Mouse (Mus musculus) cerebellum, adult 2 months (tissue): Measurements from ENCODE around the gene Rpl18a. TPM values are rescaled to one million over a fixed set of nuclear protein-coding genes. Genes with fewer than 3 reads are reported as not detected.

Experiments used
- DNase-seq, 2 experiments: peaks; one replicate each; pipeline ENCODE4 v3.0.0; 2021
- H3K27ac ChIP-seq: fragments of 200-500 bp; 2 replicates; pipeline ENCODE4 v1.5.1; 2012; ENCODE audit warnings: low read length, control low read depth, inconsistent platforms; ENCODE audit not compliant: insufficient read depth
- H3K27me3 ChIP-seq: fragments of 200-500 bp; 2 replicates; pipeline ENCODE4 v1.6.1; 2012; ENCODE audit warnings: inconsistent platforms, mild to moderate bottlenecking, low read length, moderate library complexity; ENCODE audit not compliant: control insufficient read depth, insufficient read depth
- H3K4me1 ChIP-seq: fragments of 200-500 bp; 2 replicates; pipeline ENCODE4 v1.6.1; 2011; ENCODE audit warnings: low read length; ENCODE audit not compliant: control insufficient read depth, insufficient read depth
- H3K4me3 ChIP-seq: fragments of 200-500 bp; replicated peaks from 2 replicates; pipeline ENCODE3; 2011; ENCODE audit warnings: mild to moderate bottlenecking, low read depth, low read length, control low read depth; ENCODE audit not compliant: insufficient read depth
- CTCF ChIP-seq: fragments of 200-500 bp; IDR thresholded peaks from 2 replicates; pipeline ENCODE4 v1.5.1; 2011; ENCODE audit warnings: low read depth, mild to moderate bottlenecking, control low read depth, low read length, moderate library complexity, borderline replicate concordance; ENCODE audit not compliant: insufficient read depth
- POLR2A ChIP-seq: fragments of 200-500 bp; IDR thresholded peaks from 2 replicates; pipeline ENCODE4 v1.6.1; 2011; ENCODE audit warnings: low read length, control low read depth, borderline replicate concordance; ENCODE audit not compliant: insufficient read depth
- WGBS: fragments of 180-500 bp; shearing (Covaris S2); methylation state at CpG from one replicate; pipeline ENCODE4 v1.1.7; 2018; 5-methylcytosine and 5-hydroxymethylcytosine counted together
- polyA plus RNA-seq: library from polyadenylated mRNA; depleted of rRNA; stranded (reverse); fragments of >200 nt; gene quantifications from 2 replicates; pipeline ENCODE4 v1.2.3, GENCODE M21; 2012

Rpl18a gene
- polyA plus RNA-seq, 1 experiment = 1,510 TPM

GRCm38 (mm10) chr8:70894385-70894720 is 2.9 kb downstream of the Rpl18a start:
- WGBS = 70% methylated on average over 2 of the region's 2 CpGs
- Histone ChIP-seq H3K27ac (no peak overlapping the region), H3K4me3 (no peak overlapping the region), H3K27me3 (no peaks in the 10 kb centered on the region), H3K4me1 (0 out of 2 replicates have a peak, but pooled peaks cover 3% of the 10 kb centered on the region)
- DNase-seq = no peak
- TF ChIP-seq POLR2A = no peak

GRCm38 (mm10) chr8:70893656-70894384 is 3.4 kb downstream of the Rpl18a start:
- H3K27me3 ChIP-seq = no peaks in the 10 kb centered on the region
- TF ChIP-seq CTCF = peak; percentile 68
- TF ChIP-seq POLR2A = no peak
- H3K4me3 ChIP-seq = no peak overlapping the region
- peak; percentile 62 to 70 for DNase-seq
- no peak overlapping the region for H3K27ac ChIP-seq
- WGBS = 39% methylated on average over 12 of the region's 12 CpGs
- 0 out of 2 replicates have a peak, but pooled peaks cover 3% of the 10 kb centered on the region for H3K4me1 ChIP-seq

DNA sequence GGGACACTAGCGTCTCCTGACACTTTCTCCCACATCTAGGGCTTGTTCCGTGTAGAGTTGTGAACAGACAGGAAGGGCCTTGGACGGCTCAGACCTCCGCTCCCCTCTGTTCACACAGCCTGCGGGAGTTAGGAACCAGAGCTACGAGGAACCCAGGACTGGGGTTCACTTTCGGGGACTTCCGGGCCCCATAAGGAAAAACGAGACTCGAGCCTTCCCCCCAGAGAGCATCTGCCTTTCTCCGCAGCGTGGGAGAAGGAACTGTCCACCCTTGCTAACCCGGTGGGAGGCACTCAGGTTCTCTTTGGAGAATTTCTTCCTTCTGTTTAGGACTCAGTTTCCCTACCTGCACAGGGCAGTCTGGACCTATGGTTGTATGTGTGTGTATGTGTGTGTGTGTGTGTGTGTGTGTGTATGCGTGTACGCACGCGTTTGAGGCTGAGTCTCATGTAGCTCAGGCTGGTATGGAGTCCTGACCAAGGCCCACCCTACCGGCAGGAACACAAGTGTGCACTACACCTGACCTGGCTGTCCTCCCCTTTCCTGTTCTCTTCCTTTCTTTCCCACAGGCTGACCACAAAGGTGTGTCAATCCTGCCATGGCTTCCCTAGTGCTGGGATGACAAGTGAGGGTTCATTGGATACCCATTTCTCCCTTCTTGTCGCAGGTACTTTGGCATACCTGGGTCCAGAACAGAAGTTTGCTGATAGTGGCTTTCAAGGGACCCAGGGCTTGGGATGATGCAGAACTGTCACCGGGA is 4.1 kb downstream of the Rpl18a start:
- Histone ChIP-seq H3K4me1 (no peaks in the 10 kb centered on the region; the same call in 1 of the 2 replicates), H3K4me3 (no peak overlapping the region), H3K27me3 (no peaks in the 10 kb centered on the region), H3K27ac (no peak overlapping the region)
- WGBS = 52% methylated on average over 20 of the region's 20 CpGs
- DNase-seq = no peak
- no peak for TF ChIP-seq CTCF
- TF ChIP-seq POLR2A = no peak

GRCm38 (mm10) chr8:70892022-70892895 is 5.0 kb downstream of the Rpl18a start, which contains the start of gene Slc5a5:
Gene Slc5a5, minus strand, starts transcription at chr8:70892757.
- Histone ChIP-seq H3K27ac (no peak within 1 kb of the TSS), H3K27me3 (no peaks in the 10 kb centered on the region), H3K4me3 (no peak within 1 kb of the TSS), H3K4me1 (no peaks in the 10 kb centered on the region; the same call in 1 of the 2 replicates)
- TF ChIP-seq POLR2A (no peak), CTCF (no peak)
- DNase-seq = no peak
- whole genome bisulfite sequencing = 28% methylated on average over 80 of the region's 80 CpGs

DNA sequence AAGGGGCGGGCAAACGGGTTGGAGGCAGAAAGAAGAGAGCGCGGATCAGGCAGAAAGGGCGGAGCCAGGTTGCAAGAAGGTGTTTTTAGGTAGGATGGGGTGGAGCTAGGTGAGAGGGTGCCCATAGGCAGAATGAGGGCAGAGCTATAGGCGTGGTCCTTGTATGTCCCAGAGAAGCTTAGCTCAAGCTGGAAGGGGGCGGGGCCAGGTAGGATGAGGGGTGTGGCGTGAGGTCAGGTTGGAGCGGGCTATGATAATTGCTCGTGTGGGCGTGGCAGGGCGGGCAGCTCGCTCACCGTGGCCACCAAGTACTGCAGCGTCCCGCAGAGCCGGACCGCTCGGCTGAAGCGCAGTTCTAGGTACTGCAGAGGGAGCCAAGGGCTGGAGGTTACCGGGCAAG is 5.9 kb downstream of the Rpl18a start:
- 35% methylated on average over 21 of the region's 21 CpGs for WGBS
- Histone ChIP-seq H3K4me3 (no peak overlapping the region), H3K27me3 (no peaks in the 10 kb centered on the region), H3K27ac (no peak overlapping the region), H3K4me1 (no peaks in the 10 kb centered on the region; the same call in 1 of the 2 replicates)
- no peak for DNase-seq
- no peak for TF ChIP-seq POLR2A
- TF ChIP-seq CTCF = no peak

GRCm38 (mm10) chr8:70890656-70891055 is 6.6 kb downstream of the Rpl18a start:
- Histone ChIP-seq H3K27ac (no peak overlapping the region), H3K4me1 (no peaks in the 10 kb centered on the region; the same call in 1 of the 2 replicates), H3K4me3 (no peak overlapping the region), H3K27me3 (no peaks in the 10 kb centered on the region)
- TF ChIP-seq CTCF (no peak), POLR2A (no peak)
- WGBS = 92% methylated on average over 5 of the region's 5 CpGs
- DNase-seq = no peak

GRCm38 (mm10) chr8:70887669-70888068 is 9.5 kb downstream of the Rpl18a start:
- Histone ChIP-seq H3K4me1 (peaks cover 15% of the 10 kb centered on the region), H3K27me3 (no peaks in the 10 kb centered on the region), H3K4me3 (no peak overlapping the region), H3K27ac (no peak overlapping the region)
- TF ChIP-seq POLR2A = no peak
- TF ChIP-seq CTCF = no peak
- DNase-seq = peak in 1 of 2 experiments; percentile 30
- WGBS = 11% methylated on average over 18 of the region's 18 CpGs
